Mouse (Mus musculus): ENCODE data around the gene Afg3l1. TPM values are rescaled to one million over a fixed set of nuclear protein-coding genes. Genes with fewer than 3 reads are reported as not detected.

The Afg3l1 gene
- total RNA-seq (2023), result 10 to 100 TPM; 45.9 to 49.9 TPM

DNA sequence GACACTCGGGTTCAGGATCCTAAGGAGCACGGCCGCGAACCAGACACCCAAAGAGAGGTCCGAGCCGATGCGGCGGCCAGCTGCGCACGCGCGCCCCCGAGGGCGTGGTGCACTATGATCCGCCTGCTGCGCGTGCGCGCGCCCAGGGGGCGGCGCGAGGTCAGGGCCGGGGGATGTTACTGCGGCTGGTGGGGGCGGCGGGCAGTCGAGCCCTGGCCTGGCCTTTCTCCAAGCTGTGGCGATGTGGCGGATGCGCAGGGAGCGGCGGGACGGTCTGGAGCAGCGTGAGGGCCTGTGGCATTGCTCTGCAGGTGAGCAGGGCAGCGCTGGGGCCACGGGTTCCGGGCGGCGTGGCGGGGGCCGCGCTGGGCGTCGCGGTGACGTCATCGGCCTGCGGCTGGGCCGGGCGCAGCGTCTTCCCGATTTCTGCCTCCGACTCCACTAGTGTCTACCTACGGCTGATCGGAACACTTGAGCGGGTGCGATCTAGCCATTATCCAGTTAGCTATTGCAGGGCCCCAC is at the start of gene Afg3l1:
Afg3l1 (plus strand) TSS at position 167 of the 522 bp plus-strand sequence.

GRCm38 (mm10) chr8:123514781-123515539 is 37.3 kb downstream of the Afg3l1 start, which contains the start of gene Dbndd1:
Dbndd1 (minus strand) TSS chr8:123515463.

GRCm38 (mm10) chr8:123518667-123519066 is 41.0 kb downstream of the Afg3l1 start, which contains the start of gene Gas8:
Gas8 (plus strand) TSS chr8:123518834.

Other genes with a start within 250 kb of the Afg3l1 start
- 10 to 100 TPM; 10.6 to 14.3 TPM for gene Spata2l, start 241.7 kb upstream of the Afg3l1 start, total RNA-seq (2023)
- 10 to 100 TPM; 35.2 to 40.2 TPM for gene Zfp276, start 223.7 kb upstream of the Afg3l1 start, total RNA-seq (2023)
- 10 to 100 TPM; 31.2 to 33.0 TPM for gene Vps9d1, start 223.6 kb upstream of the Afg3l1 start, total RNA-seq (2023)
- 1 to 10 TPM; 9.8 TPM for gene Fanca, start 159.3 kb upstream of the Afg3l1 start, total RNA-seq (2023)
- not detected for gene Spire2, start 145.2 kb upstream of the Afg3l1 start, total RNA-seq (2023)
- 100 to 1,000 TPM; 195 to 202 TPM for gene Tcf25, start 104.2 kb upstream of the Afg3l1 start, total RNA-seq (2023)
- gene Mc1r, start 70.8 kb upstream of the Afg3l1 start, total RNA-seq (2023), result under 1 TPM; 0.58 to 0.86 TPM
- 1 to 10 TPM; 1.2 to 1.5 TPM for gene Tubb3, start 66.5 kb upstream of the Afg3l1 start, total RNA-seq (2023)
- 10 to 100 TPM; 13.8 to 20.9 TPM for gene Def8, start 54.4 kb upstream of the Afg3l1 start, total RNA-seq (2023)
- gene Dbndd1, start 37.6 kb downstream of the Afg3l1 start, total RNA-seq (2023), result not detected
- 1 to 10 TPM; 2.3 to 4.5 TPM for gene Gas8, start 40.9 kb downstream of the Afg3l1 start, total RNA-seq (2023)
- not detected for gene Rhou, start 176.0 kb downstream of the Afg3l1 start, total RNA-seq (2023)

Measured in T-cell, adult 66 days (primary cell).